Mouse (Mus musculus) liver, embryonic 16.5 days (tissue): Measurements from ENCODE around the gene Exoc7. TPM values are rescaled to one million over a fixed set of nuclear protein-coding genes. Genes with fewer than 3 reads are reported as not detected.

ENCODE experiments used
- ATAC-seq: fragments of 200-750 bp; cut with Nextera tagmentation; 2 replicates; pipeline ENCODE4 v1.8.0; 2017; ENCODE audit warnings: low read depth, mild to moderate bottlenecking, moderate number of reproducible peaks, moderate library complexity
- H3K27ac ChIP-seq: fragments of 300-500 bp; sonication (generic); 2 replicates; pipeline ENCODE4 v1.5.1; 2014; ENCODE audit warnings: mild to moderate bottlenecking, low read length
- H3K27me3 ChIP-seq: fragments of 300-500 bp; sonication (generic); 2 replicates; pipeline ENCODE4 v1.6.1; 2014; ENCODE audit warnings: low read depth, low read length, mixed read lengths; ENCODE audit not compliant: control insufficient read depth, insufficient read depth
- H3K36me3 ChIP-seq: fragments of 300-500 bp; sonication (generic); 2 replicates; pipeline ENCODE4 v1.6.1; 2014; ENCODE audit warnings: mild to moderate bottlenecking; ENCODE audit not compliant: control insufficient read depth, insufficient read depth
- H3K4me1 ChIP-seq: fragments of 300-500 bp; sonication (generic); 2 replicates; pipeline ENCODE4 v1.6.1; 2014; ENCODE audit warnings: low read depth, low read length, mixed read lengths; ENCODE audit not compliant: control insufficient read depth
- H3K4me2 ChIP-seq: fragments of 300-500 bp; sonication (generic); 2 replicates; pipeline ENCODE4 v1.6.1; 2014; ENCODE audit warnings: low read depth, low read length, mixed read lengths
- H3K4me3 ChIP-seq: fragments of 300-500 bp; sonication (generic); 2 replicates; pipeline ENCODE4 v1.5.1; 2014; ENCODE audit warnings: low read depth, mild to moderate bottlenecking, low read length
- H3K9ac ChIP-seq: fragments of 300-500 bp; sonication (generic); 2 replicates; pipeline ENCODE4 v1.6.1; 2014; ENCODE audit warnings: low read depth, low read length
- H3K9me3 ChIP-seq: fragments of 300-500 bp; sonication (generic); replicated peaks from 2 replicates; pipeline ENCODE4 v1.6.1; 2016; ENCODE audit warnings: low read length; ENCODE audit not compliant: control insufficient read depth
- WGBS: fragments of 180-500 bp; shearing (Covaris S2); extraction: QIAGEN DNeasy Blood & Tissue Kit; methylation state at CpG from one replicate; pipeline ENCODE4 v1.1.7; 2014; ENCODE audit not compliant: insufficient replicate concordance; 5-methylcytosine and 5-hydroxymethylcytosine counted together
- polyA plus RNA-seq: library from polyadenylated mRNA; unstranded; fragments of >200 nt; fragmentation: Nextera tagmentation; extraction: Ambion mirVana; gene quantifications from 2 replicates; pipeline ENCODE4 v1.2.1, GENCODE M21; 2015

The Exoc7 gene
- polyA plus RNA-seq, 1 experiment from 2014 or later = 20.4 TPM

- Histone ChIP-seq H3K27me3 (peaks cover 2% of the 10 kb centered on the region), H3K9ac (no peak overlapping the region), H3K4me2 (no peak overlapping the region), H3K36me3 (no peaks in the 10 kb centered on the region), H3K4me1 (no peaks in the 10 kb centered on the region; the same call in 1 of the 2 replicates), H3K9me3 (no peaks in the 10 kb centered on the region), H3K27ac (no peak overlapping the region), H3K4me3 (no peak overlapping the region)
- no peak for ATAC-seq
- 59% methylated on average over 7 of the region's 7 CpGs for WGBS
Observed at GRCm38 (mm10) chr11:116326963-116327603, 20.1 kb upstream of the Exoc7 start.

- H3K36me3 ChIP-seq = no peaks in the 10 kb centered on the region
- H3K9me3 ChIP-seq = no peaks in the 10 kb centered on the region
- no peaks in the 10 kb centered on the region for H3K27me3 ChIP-seq
- H3K4me1 ChIP-seq = peaks cover 6% of the 10 kb centered on the region
- peak overlapping the region; percentile 56 for H3K4me3 ChIP-seq
- peak overlapping the region; percentile 81 for H3K4me2 ChIP-seq
- H3K9ac ChIP-seq = peak overlapping the region; percentile 56
- H3K27ac ChIP-seq = no peak overlapping the region
- ATAC-seq = peak; percentile 68
- WGBS = 2% methylated on average over 41 of the region's 41 CpGs
Observed at GRCm38 (mm10) chr11:116318719-116319659, 12.0 kb upstream of the Exoc7 start.

- Histone ChIP-seq H3K36me3 (no peaks in the 10 kb centered on the region), H3K9ac (no peak overlapping the region), H3K4me1 (peaks cover 12% of the 10 kb centered on the region), H3K9me3 (no peaks in the 10 kb centered on the region), H3K4me3 (no peak overlapping the region), H3K27me3 (no peaks in the 10 kb centered on the region), H3K27ac (no peak overlapping the region), H3K4me2 (no peak overlapping the region)
- ATAC-seq = no peak
- 53% methylated on average over 8 of the region's 8 CpGs for WGBS
Observed at GRCm38 (mm10) chr11:116312359-116312758, 5.3 kb upstream of the Exoc7 start.

GRCm38 (mm10) chr11:116311169-116311568 is 4.1 kb upstream of the Exoc7 start:
- Histone ChIP-seq H3K9me3 (no peaks in the 10 kb centered on the region), H3K27me3 (no peaks in the 10 kb centered on the region), H3K9ac (no peak overlapping the region), H3K4me2 (no peak overlapping the region), H3K36me3 (no peaks in the 10 kb centered on the region), H3K27ac (no peak overlapping the region), H3K4me1 (peaks cover 20% of the 10 kb centered on the region), H3K4me3 (no peak overlapping the region)
- ATAC-seq = no peak
- WGBS = 66% methylated on average over 8 of the region's 8 CpGs

GRCm38 (mm10) chr11:116309601-116310000 is 2.6 kb upstream of the Exoc7 start:
- H3K27ac ChIP-seq = peak overlapping the region; percentile 54
- no peak overlapping the region for H3K4me3 ChIP-seq
- H3K9me3 ChIP-seq = no peaks in the 10 kb centered on the region
- 14% methylated on average over 3 of the region's 3 CpGs for whole genome bisulfite sequencing
- ATAC-seq = no peak
- peak overlapping the region; percentile 31; the same call in 1 of the 2 replicates for H3K9ac ChIP-seq
- H3K4me2 ChIP-seq = 0 out of 2 replicates have a peak overlapping the region, but pooled peaks have one; percentile 3
- H3K4me1 ChIP-seq = peaks cover 25% of the 10 kb centered on the region
- H3K36me3 ChIP-seq = peaks cover under 1% of the 10 kb centered on the region; the same call in 1 of the 2 replicates
- H3K27me3 ChIP-seq = no peaks in the 10 kb centered on the region

- Histone ChIP-seq H3K4me3 (no peak overlapping the region), H3K4me1 (peaks cover 25% of the 10 kb centered on the region), H3K27me3 (no peaks in the 10 kb centered on the region), H3K27ac (peak overlapping the region; percentile 69), H3K36me3 (peaks cover 11% of the 10 kb centered on the region), H3K9ac (no peak overlapping the region), H3K9me3 (no peaks in the 10 kb centered on the region), H3K4me2 (0 out of 2 replicates have a peak overlapping the region, but pooled peaks have one; percentile 22)
- ATAC-seq = peak; percentile 76
- 55% methylated on average over 12 of the region's 12 CpGs for WGBS
Observed at GRCm38 (mm10) chr11:116307762-116308531, 914 bp upstream of the Exoc7 start.

GRCm38 (mm10) chr11:116306126-116306982 is 679 bp downstream of the Exoc7 start:
- H3K4me2 ChIP-seq = peak overlapping the region; percentile 85
- H3K9me3 ChIP-seq = no peaks in the 10 kb centered on the region
- peak overlapping the region; percentile 81 for H3K4me3 ChIP-seq
- H3K9ac ChIP-seq = peak overlapping the region; percentile 79
- peak overlapping the region; percentile 69 for H3K27ac ChIP-seq
- peaks cover 11% of the 10 kb centered on the region for H3K36me3 ChIP-seq
- H3K4me1 ChIP-seq = peaks cover 25% of the 10 kb centered on the region
- 2% methylated on average over 52 of the region's 53 CpGs for WGBS
- H3K27me3 ChIP-seq = no peaks in the 10 kb centered on the region
- peak; percentile 85 for ATAC-seq

GRCm38 (mm10) chr11:116305423-116305822 is 1.6 kb downstream of the Exoc7 start:
- peak overlapping the region; percentile 81; the same call in 1 of the 2 replicates for H3K4me3 ChIP-seq
- H3K4me1 ChIP-seq = peaks cover 25% of the 10 kb centered on the region
- no peak overlapping the region for H3K9ac ChIP-seq
- H3K9me3 ChIP-seq = no peaks in the 10 kb centered on the region
- H3K27me3 ChIP-seq = no peaks in the 10 kb centered on the region
- no peak overlapping the region for H3K27ac ChIP-seq
- ATAC-seq = no peak
- H3K4me2 ChIP-seq = peak overlapping the region; percentile 85
- peaks cover 11% of the 10 kb centered on the region for H3K36me3 ChIP-seq
- WGBS = 88% methylated on average over 2 of the region's 2 CpGs
